Mouse (Mus musculus) myocyte (in vitro differentiated cells): ENCODE results near the gene Il20ra. TPM values are rescaled to one million over a fixed set of nuclear protein-coding genes. Genes with fewer than 3 reads are reported as not detected.

ENCODE experiments used
- H3K27me3 ChIP-seq: one replicate; pipeline ENCODE4 v1.6.1; 2011; ENCODE audit not compliant: control insufficient read depth, insufficient read depth, insufficient read length
- H3K36me3 ChIP-seq: one replicate; pipeline ENCODE4 v1.6.1; 2011; ENCODE audit not compliant: control insufficient read depth, insufficient read depth
- H3K4me2 ChIP-seq: one replicate; pipeline ENCODE4 v1.6.1; 2011; ENCODE audit warnings: low read depth, control low read depth
- H3K4me3 ChIP-seq: one replicate; pipeline ENCODE4 v1.5.1; 2011; ENCODE audit warnings: mild to moderate bottlenecking, control low read depth, moderate library complexity
- H3K79me2 ChIP-seq: one replicate; pipeline ENCODE4 v1.6.1; 2011; ENCODE audit not compliant: control insufficient read depth, insufficient read depth
- H3ac ChIP-seq: one replicate; pipeline ENCODE4 v1.6.1; 2011; ENCODE audit not compliant: control insufficient read depth, insufficient read length
- CEBPB ChIP-seq: IDR thresholded peaks from 2 replicates; pipeline ENCODE4 v1.6.1; 2011; ENCODE audit warnings: mild to moderate bottlenecking, moderate library complexity; ENCODE audit not compliant: poor library complexity, insufficient read depth, severe bottlenecking
- E2F4 ChIP-seq: IDR thresholded peaks from one replicate; pipeline ENCODE4 v1.6.1; 2011; ENCODE audit warnings: mild to moderate bottlenecking, control low read depth, moderate library complexity; ENCODE audit not compliant: insufficient read depth
- MAX ChIP-seq: IDR thresholded peaks from one replicate; pipeline ENCODE4 v1.6.1; 2011; ENCODE audit warnings: low read depth, mild to moderate bottlenecking, control low read depth
- MYOD1 ChIP-seq, 3 experiments: IDR thresholded peaks; one replicate each; pipeline ENCODE4 v1.6.1; 2011; ENCODE audit warnings: control low read depth in 2 of 3, low read depth in 2 of 3, mild to moderate bottlenecking in 2 of 3, moderate library complexity in 1 of 3; ENCODE audit not compliant: insufficient read length in 2 of 3, control insufficient read depth in 1 of 3
- MYOG ChIP-seq, 3 experiments: IDR thresholded peaks; one replicate each; pipeline ENCODE4 v1.6.1; 2011; ENCODE audit warnings: control low read depth in 2 of 3, low read depth in 2 of 3, mild to moderate bottlenecking in 2 of 3; ENCODE audit not compliant: insufficient read length in 2 of 3, control insufficient read depth in 1 of 3, insufficient read depth in 1 of 3
- POLR2A ChIP-seq: IDR thresholded peaks from one replicate; pipeline ENCODE4 v1.6.1; 2011; ENCODE audit warnings: low read depth, mild to moderate bottlenecking, control low read depth, moderate library complexity; ENCODE audit not compliant: insufficient read length
- POLR2AphosphoS2 ChIP-seq: IDR thresholded peaks from one replicate; pipeline ENCODE4 v1.6.1; 2011; ENCODE audit warnings: low read depth, control low read depth; ENCODE audit not compliant: insufficient read length
- REST ChIP-seq: IDR thresholded peaks from one replicate; pipeline ENCODE4 v1.6.1; 2011; ENCODE audit warnings: mild to moderate bottlenecking, control low read depth, moderate library complexity; ENCODE audit not compliant: insufficient read depth, insufficient read length
- SRF ChIP-seq: IDR thresholded peaks from one replicate; pipeline ENCODE4 v1.6.1; 2011; ENCODE audit warnings: low read depth; ENCODE audit not compliant: control insufficient read depth, insufficient read length
- TCF12 ChIP-seq: IDR thresholded peaks from one replicate; pipeline ENCODE4 v1.6.1; 2011; ENCODE audit warnings: mild to moderate bottlenecking, control low read depth; ENCODE audit not compliant: poor library complexity, insufficient read depth, severe bottlenecking
- TCF3 ChIP-seq: IDR thresholded peaks from one replicate; pipeline ENCODE4 v1.6.1; 2011; ENCODE audit warnings: low read depth, control low read depth; ENCODE audit not compliant: insufficient read length
- USF1 ChIP-seq: IDR thresholded peaks from one replicate; pipeline ENCODE4 v1.6.1; 2011; ENCODE audit warnings: low read depth, mild to moderate bottlenecking, control low read depth, moderate library complexity
- polyA plus RNA-seq: library from polyadenylated mRNA; unstranded; fragments of >200 nt; fragmentation: generic; extraction: Trizol; gene quantifications from one replicate; pipeline ENCODE4 v1.2.1, GENCODE M21; 2012; ENCODE audit warnings: missing spikeins

Gene Il20ra
- polyA plus RNA-seq, 1 experiment: not detected

GRCm38 (mm10) chr10:19794996-19795395 is 82.6 kb downstream of the Il20ra start:
- Histone ChIP-seq H3ac (no peak overlapping the region), H3K4me3 (no peak overlapping the region), H3K36me3 (no peaks in the 10 kb centered on the region), H3K79me2 (no peaks in the 10 kb centered on the region), H3K4me2 (no peak overlapping the region), H3K27me3 (no peaks in the 10 kb centered on the region)
- TF ChIP-seq CEBPB: no peak
- TF ChIP-seq E2F4: no peak
- no peak for TF ChIP-seq MYOD1 (IDR thresholded peaks at IDR 0.05; ENCODE audit: control insufficient read depth in 1 of 3, insufficient read length in 2 of 3, low read depth in 2 of 3)
- TF ChIP-seq TCF12: no peak
- no peak for TF ChIP-seq SRF
- no peak for TF ChIP-seq TCF3
- TF ChIP-seq POLR2A: no peak
- no peak for TF ChIP-seq MYOG (IDR thresholded peaks at IDR 0.05; ENCODE audit: control insufficient read depth in 1 of 3, insufficient read depth in 1 of 3, insufficient read length in 2 of 3, low read depth in 2 of 3)
- no peak for TF ChIP-seq MAX
- TF ChIP-seq REST: no peak
- no peak for TF ChIP-seq POLR2AphosphoS2
- TF ChIP-seq USF1: no peak

GRCm38 (mm10) chr10:19802958-19803357 is 90.6 kb downstream of the Il20ra start:
- H3K27me3 ChIP-seq: peaks cover 6% of the 10 kb centered on the region
- H3ac ChIP-seq: no peak overlapping the region
- H3K36me3 ChIP-seq: no peaks in the 10 kb centered on the region
- TF ChIP-seq SRF (no peak), MYOD1 (IDR thresholded peaks at IDR 0.05; ENCODE audit: control insufficient read depth in 1 of 3, insufficient read length in 2 of 3, low read depth in 2 of 3) (no peak), MAX (no peak), POLR2AphosphoS2 (no peak)
- H3K4me2 ChIP-seq: no peak overlapping the region
- no peaks in the 10 kb centered on the region for H3K79me2 ChIP-seq
- no peak overlapping the region for H3K4me3 ChIP-seq

GRCm38 (mm10) chr10:19804763-19805162 is 92.4 kb downstream of the Il20ra start:
- no peaks in the 10 kb centered on the region for H3K36me3 ChIP-seq
- no peak overlapping the region for H3ac ChIP-seq
- no peak overlapping the region for H3K4me3 ChIP-seq
- no peak overlapping the region for H3K4me2 ChIP-seq
- TF ChIP-seq POLR2AphosphoS2: no peak
- no peak for TF ChIP-seq MAX
- no peak for TF ChIP-seq TCF3
- TF ChIP-seq MYOG (IDR thresholded peaks at IDR 0.05; ENCODE audit: control insufficient read depth in 1 of 3, insufficient read depth in 1 of 3, insufficient read length in 2 of 3, low read depth in 2 of 3): no peak
- TF ChIP-seq REST: no peak
- TF ChIP-seq MYOD1 (IDR thresholded peaks at IDR 0.05; ENCODE audit: control insufficient read depth in 1 of 3, insufficient read length in 2 of 3, low read depth in 2 of 3): no peak
- TF ChIP-seq TCF12: no peak
- no peak for TF ChIP-seq CEBPB
- no peak for TF ChIP-seq E2F4
- no peak for TF ChIP-seq POLR2A
- no peak for TF ChIP-seq SRF
- TF ChIP-seq USF1: no peak
- no peaks in the 10 kb centered on the region for H3K79me2 ChIP-seq
- peaks cover 6% of the 10 kb centered on the region for H3K27me3 ChIP-seq

Other genes with a start within 250 kb of the Il20ra start
- 15.6 TPM for gene Ifngr1, start 120.6 kb upstream of the Il20ra start, polyA plus RNA-seq
- not detected for gene Il22ra2, start 90.6 kb upstream of the Il20ra start, polyA plus RNA-seq
- not detected for gene Slc35d3, start 138.9 kb downstream of the Il20ra start, polyA plus RNA-seq
- gene Pex7, start 195.1 kb downstream of the Il20ra start, polyA plus RNA-seq: 7.9 TPM
- gene Map3k5, start 221.9 kb downstream of the Il20ra start, polyA plus RNA-seq: 0.53 TPM